Mouse (Mus musculus) bone marrow macrophage, adult 2 months (primary cell): Measurements from ENCODE around the gene Ly6g6e. TPM values are rescaled to one million over a fixed set of nuclear protein-coding genes. Genes with fewer than 3 reads are reported as not detected.
"Not testable (repeated sequence)": the region's sequence is repeated elsewhere in the genome, so short reads cannot be mapped to it uniquely, and the experiment has no call there.

Source experiments
- H3K27ac ChIP-seq: 2 replicates; pipeline ENCODE4 v1.5.1; 2012; ENCODE audit warnings: low read depth, low read length; ENCODE audit not compliant: insufficient read depth
- H3K4me1 ChIP-seq: 2 replicates; pipeline ENCODE4 v1.6.1; 2012; ENCODE audit warnings: low read length; ENCODE audit not compliant: control insufficient read depth, insufficient read depth
- H3K4me3 ChIP-seq: 2 replicates; pipeline ENCODE4 v1.5.1; 2012; ENCODE audit warnings: mild to moderate bottlenecking, low read length, moderate library complexity; ENCODE audit not compliant: insufficient read depth
- CTCF ChIP-seq: IDR thresholded peaks from 2 replicates; pipeline ENCODE4 v1.5.1; 2012; ENCODE audit warnings: low read depth, mild to moderate bottlenecking, low read length, moderate library complexity
- POLR2A ChIP-seq: IDR thresholded peaks from 2 replicates; pipeline ENCODE4 v1.6.1; 2012; ENCODE audit warnings: mild to moderate bottlenecking, low read depth, low read length, borderline replicate concordance
- polyA plus RNA-seq: library from polyadenylated mRNA; stranded (reverse); fragments of >200 nt; gene quantifications from 2 replicates; pipeline ENCODE4 v1.2.4, GENCODE M21; 2012; ENCODE audit not compliant: missing spikeins, insufficient read depth, insufficient read length

The Ly6g6e gene
- polyA plus RNA-seq, 1 experiment = not detected

GRCm38 (mm10) chr17:35121143-35121799 lies 44.6 kb downstream of the Ly6g6e start, which contains the start of gene Gpank1:
Gpank1 (plus strand) TSS chr17:35121455.
- Histone ChIP-seq H3K27ac (peak within 1 kb of the TSS; percentile 65), H3K4me3 (peak within 1 kb of the TSS; percentile 85), H3K4me1 (peaks cover 15% of the 10 kb centered on the region)
- TF ChIP-seq CTCF = no peak
- TF ChIP-seq POLR2A = no peak

- H3K27ac ChIP-seq = peak within 1 kb of the TSS; percentile 65
- no peak for TF ChIP-seq CTCF
- no peak for TF ChIP-seq POLR2A
- peak within 1 kb of the TSS; percentile 85 for H3K4me3 ChIP-seq
- peaks cover 15% of the 10 kb centered on the region for H3K4me1 ChIP-seq
Observed at GRCm38 (mm10) chr17:35121871-35122303, 45.2 kb downstream of the Ly6g6e start, which contains the start of gene Csnk2b. Csnk2b (minus strand) TSS chr17:35122053.

GRCm38 (mm10) chr17:35123287-35123686 lies 46.6 kb downstream of the Ly6g6e start:
- not testable (repeated sequence) for H3K27ac ChIP-seq, H3K4me3 ChIP-seq
- peaks cover 24% of the 10 kb centered on the region for H3K4me1 ChIP-seq

- not testable (repeated sequence) for H3K4me3 ChIP-seq, H3K27ac ChIP-seq
- H3K4me1 ChIP-seq = peaks cover 24% of the 10 kb centered on the region
Observed at GRCm38 (mm10) chr17:35124261-35124896, 47.7 kb downstream of the Ly6g6e start.

- Histone ChIP-seq H3K4me3 (no peak overlapping the region), H3K27ac (no peak overlapping the region; the same call in 1 of the 2 replicates)
Observed at GRCm38 (mm10) chr17:35125081-35125480, 48.4 kb downstream of the Ly6g6e start.

GRCm38 (mm10) chr17:35125578-35125977 lies 48.9 kb downstream of the Ly6g6e start:
- Histone ChIP-seq H3K27ac (peak overlapping the region; percentile 88), H3K4me3 (peak overlapping the region; percentile 80), H3K4me1 (peaks cover 20% of the 10 kb centered on the region)
- TF ChIP-seq CTCF (no peak), POLR2A (no peak)

More at GRCm38 (mm10) chr17:35125081-35125480, 48.4 kb downstream of the Ly6g6e start:
- peaks cover 20% of the 10 kb centered on the region for H3K4me1 ChIP-seq
- TF ChIP-seq POLR2A = no peak
- no peak for TF ChIP-seq CTCF

GRCm38 (mm10) chr17:35126206-35126611 lies 49.5 kb downstream of the Ly6g6e start, which contains the start of gene D17H6S53E:
D17H6S53E (plus strand) TSS chr17:35126373.
- Histone ChIP-seq H3K27ac (peak within 1 kb of the TSS; percentile 88), H3K4me1 (peaks cover 20% of the 10 kb centered on the region), H3K4me3 (peak within 1 kb of the TSS; percentile 80)
- TF ChIP-seq CTCF (no peak), POLR2A (no peak)

GRCm38 (mm10) chr17:35127017-35127416 lies 50.3 kb downstream of the Ly6g6e start:
- peaks cover 20% of the 10 kb centered on the region for H3K4me1 ChIP-seq
- peak overlapping the region; percentile 88 for H3K27ac ChIP-seq
- peak overlapping the region; percentile 80 for H3K4me3 ChIP-seq
- TF ChIP-seq POLR2A = no peak
- no peak for TF ChIP-seq CTCF

Other genes starting within 250 kb of the Ly6g6e start
- 33.8 and 44.1 TPM in 2 replicates for gene Stk19, start 240.0 kb upstream of the Ly6g6e start, polyA plus RNA-seq
- gene Dxo, start 239.9 kb upstream of the Ly6g6e start, polyA plus RNA-seq = 30.8 and 38.9 TPM in 2 replicates
- gene Skiv2l, start 226.7 kb upstream of the Ly6g6e start, polyA plus RNA-seq = 37.8 and 40.2 TPM in 2 replicates
- 48.9 and 56.8 TPM in 2 replicates for gene Nelfe, start 226.5 kb upstream of the Ly6g6e start, polyA plus RNA-seq
- gene Cfb, start 214.4 kb upstream of the Ly6g6e start, polyA plus RNA-seq = 12.0 and 13.3 TPM in 2 replicates
- gene Zbtb12, start 197.4 kb upstream of the Ly6g6e start, polyA plus RNA-seq = 4.0 and 4.6 TPM in 2 replicates
- gene Gm20547, start 194.9 kb upstream of the Ly6g6e start, polyA plus RNA-seq = 0.27 TPM in 1 of 2 replicates, not detected in the other
- not detected in 2 replicates for gene C2, start 178.6 kb upstream of the Ly6g6e start, polyA plus RNA-seq
- gene Ehmt2, start 178.4 kb upstream of the Ly6g6e start, polyA plus RNA-seq = 145 and 150 TPM in 2 replicates
- not detected in 2 replicates for gene Slc44a4, start 162.4 kb upstream of the Ly6g6e start, polyA plus RNA-seq
- 73.6 and 73.9 TPM in 2 replicates for gene Neu1, start 145.6 kb upstream of the Ly6g6e start, polyA plus RNA-seq
- 1.2 and 1.5 TPM in 2 replicates for gene Hspa1b, start 117.7 kb upstream of the Ly6g6e start, polyA plus RNA-seq
- gene Gm20481, start 107.0 kb upstream of the Ly6g6e start, polyA plus RNA-seq = not detected in 2 replicates
- 1.3 TPM in 2 replicates for gene Hspa1a, start 104.7 kb upstream of the Ly6g6e start, polyA plus RNA-seq
- gene Hspa1l, start 104.2 kb upstream of the Ly6g6e start, polyA plus RNA-seq = not detected in 2 replicates
- gene Lsm2, start 95.0 kb upstream of the Ly6g6e start, polyA plus RNA-seq = 37.1 and 44.0 TPM in 2 replicates
- 28.4 and 35.2 TPM in 2 replicates for gene Vars, start 75.9 kb upstream of the Ly6g6e start, polyA plus RNA-seq
- gene Vwa7, start 60.3 kb upstream of the Ly6g6e start, polyA plus RNA-seq = 0.31 and 0.34 TPM in 2 replicates
- not detected in 2 replicates for gene Sapcd1, start 48.9 kb upstream of the Ly6g6e start, polyA plus RNA-seq
- gene Msh5, start 30.2 kb upstream of the Ly6g6e start, polyA plus RNA-seq = 2.4 and 3.2 TPM in 2 replicates
- 357 and 381 TPM in 2 replicates for gene Clic1, start 26.9 kb upstream of the Ly6g6e start, polyA plus RNA-seq
- 9.0 and 10.9 TPM in 2 replicates for gene Ddah2, start 17.9 kb upstream of the Ly6g6e start, polyA plus RNA-seq
- not detected in 2 replicates for gene Ly6g6c, start 11.5 kb upstream of the Ly6g6e start, polyA plus RNA-seq
- gene Mpig6b, start 10.7 kb upstream of the Ly6g6e start, polyA plus RNA-seq = not detected in 2 replicates
- gene Ly6g6d, start 1.2 kb downstream of the Ly6g6e start, polyA plus RNA-seq = 1.0 TPM in 1 of 2 replicates, not detected in the other
- gene Ly6g6f, start 8.7 kb downstream of the Ly6g6e start, polyA plus RNA-seq = not detected in 2 replicates
- 39.8 and 40.7 TPM in 2 replicates for gene Abhd16a, start 12.4 kb downstream of the Ly6g6e start, polyA plus RNA-seq
- not detected in 2 replicates for gene Ly6g5c, start 31.4 kb downstream of the Ly6g6e start, polyA plus RNA-seq
- gene Ly6g5b, start 38.5 kb downstream of the Ly6g6e start, polyA plus RNA-seq = 0.54 and 0.92 TPM in 2 replicates
- gene Gpank1, start 44.6 kb downstream of the Ly6g6e start, polyA plus RNA-seq = 24.6 and 29.1 TPM in 2 replicates
- gene Csnk2b, start 45.2 kb downstream of the Ly6g6e start, polyA plus RNA-seq = 136 and 143 TPM in 2 replicates
- 29.2 and 30.4 TPM in 2 replicates for gene D17H6S53E, start 49.5 kb downstream of the Ly6g6e start, polyA plus RNA-seq
- gene Apom, start 55.1 kb downstream of the Ly6g6e start, polyA plus RNA-seq = not detected in 2 replicates
- gene Bag6, start 58.3 kb downstream of the Ly6g6e start, polyA plus RNA-seq = 151 and 166 TPM in 2 replicates
- gene Prrc2a, start 88.0 kb downstream of the Ly6g6e start, polyA plus RNA-seq = 136 and 162 TPM in 2 replicates
- 420 and 469 TPM in 2 replicates for gene Aif1, start 99.2 kb downstream of the Ly6g6e start, polyA plus RNA-seq
- gene Lst1, start 111.5 kb downstream of the Ly6g6e start, polyA plus RNA-seq = 811 and 856 TPM in 2 replicates
- not detected in 2 replicates for gene Ltb, start 117.5 kb downstream of the Ly6g6e start, polyA plus RNA-seq
- gene Tnf, start 125.1 kb downstream of the Ly6g6e start, polyA plus RNA-seq = 11.9 and 12.8 TPM in 2 replicates
- gene Lta, start 128.4 kb downstream of the Ly6g6e start, polyA plus RNA-seq = not detected in 2 replicates
- gene Gm16181, start 143.9 kb downstream of the Ly6g6e start, polyA plus RNA-seq = not detected in 2 replicates
- 11.2 and 15.1 TPM in 2 replicates for gene Atp6v1g2, start 156.8 kb downstream of the Ly6g6e start, polyA plus RNA-seq
- 15.5 and 15.7 TPM in 2 replicates for gene Nfkbil1, start 158.9 kb downstream of the Ly6g6e start, polyA plus RNA-seq
- 164 and 169 TPM in 2 replicates for gene Ddx39b, start 164.8 kb downstream of the Ly6g6e start, polyA plus RNA-seq
- gene H2-D1, start 185.8 kb downstream of the Ly6g6e start, polyA plus RNA-seq = 2,808 and 2,856 TPM in 2 replicates
- gene H2-Q1, start 243.5 kb downstream of the Ly6g6e start, polyA plus RNA-seq = 0.63 and 0.80 TPM in 2 replicates